Mouse (Mus musculus): ENCODE measurements around the gene Cd3e.

DNA sequence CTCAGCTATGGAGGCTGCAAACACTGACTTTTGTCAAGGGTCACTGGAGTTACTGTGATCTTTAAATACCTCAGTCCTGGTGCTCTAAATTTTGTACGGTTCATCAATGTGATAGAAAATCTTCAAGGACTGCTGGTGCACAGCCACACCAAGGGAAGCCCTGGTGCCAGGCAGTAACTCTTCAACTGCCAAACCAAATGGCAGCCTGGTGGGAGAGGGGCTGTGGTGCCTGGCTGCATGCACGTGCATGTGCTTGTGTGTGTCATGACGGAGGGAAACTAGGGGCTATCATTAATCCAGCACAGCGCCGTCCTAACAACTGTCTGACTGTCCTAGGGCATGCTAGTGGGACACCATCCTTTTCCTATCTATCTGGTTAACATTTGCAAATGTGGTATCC lies 9.7 kb downstream of the Cd3e start:
- TF ChIP-seq GATA1 (IDR thresholded peaks at IDR 0.05; ENCODE audit: low read length): no peak
- no peak for TF ChIP-seq TAL1 (IDR thresholded peaks at IDR 0.05; ENCODE audit: low read length)
